Mouse (Mus musculus) frontal cortex, postnatal 25 days (tissue): ENCODE data around the gene Adprhl2.

Experiments used
- DNase-seq, 2 experiments: peaks; one replicate each; pipeline ENCODE4 v3.0.0; 2022; ENCODE audit warnings: low spot score in 2 of 2

Gene Adprhl2

GRCm38 (mm10) chr4:126306058-126306457, 15.4 kb downstream of the Adprhl2 start:
- no peak for DNase-seq

- no peak for DNase-seq
Measured at GRCm38 (mm10) chr4:126305428-126305827, 16.1 kb downstream of the Adprhl2 start.

DNA sequence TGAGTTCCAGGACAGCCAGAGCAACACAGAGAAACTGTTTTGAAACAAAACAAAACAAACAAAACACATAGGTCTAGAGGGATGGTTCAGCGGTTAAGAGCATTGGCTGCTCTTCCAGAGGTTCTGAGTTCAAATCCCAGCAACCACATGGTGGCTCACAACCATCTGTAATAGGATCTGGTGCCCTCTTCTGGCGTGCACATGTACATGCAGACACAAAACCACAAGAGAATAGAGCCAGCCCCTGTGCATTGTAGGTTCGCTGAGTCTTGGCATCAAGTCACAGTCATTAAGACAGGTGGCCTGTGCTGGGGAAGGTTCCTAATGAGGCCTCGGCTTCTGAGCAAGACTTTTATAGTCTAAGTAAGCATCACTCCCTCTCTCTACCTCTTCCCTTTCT, 17.6 kb downstream of the Adprhl2 start:
- DNase-seq = no peak

DNA sequence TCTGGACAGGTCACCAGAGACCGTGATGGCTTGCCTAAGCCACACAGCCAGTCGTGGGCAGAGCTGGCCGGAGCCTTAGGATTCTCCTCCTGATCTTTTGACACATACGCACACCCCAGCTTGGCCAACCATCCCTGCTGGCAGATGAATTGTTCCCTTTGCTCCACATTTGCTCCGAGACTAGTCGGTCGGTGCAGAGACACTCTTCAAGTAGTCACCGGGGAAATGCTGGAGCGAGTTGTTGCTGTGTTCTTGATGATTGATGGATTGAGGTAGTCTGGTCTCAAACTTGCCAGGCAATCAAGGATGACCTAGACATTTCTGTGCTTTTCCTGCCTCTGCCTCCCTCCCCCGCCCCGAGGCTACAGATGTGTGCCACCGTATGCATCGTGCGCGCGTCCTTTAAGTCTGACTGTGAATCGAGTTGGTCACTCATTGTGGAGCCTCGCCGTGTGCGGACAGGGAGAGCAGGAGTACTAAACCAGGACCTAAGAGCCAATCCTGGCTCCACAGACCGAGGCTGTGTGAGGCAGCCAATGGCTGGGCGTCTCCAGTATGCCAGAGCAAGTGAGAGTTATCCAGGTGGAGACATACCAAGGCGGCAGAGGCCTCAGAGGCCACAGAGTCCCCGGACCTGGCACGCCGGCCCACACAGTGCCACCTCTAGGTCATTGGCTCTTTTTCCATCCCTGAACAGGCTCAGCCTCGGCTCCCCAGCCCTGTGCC, 19.8 kb downstream of the Adprhl2 start:
- no peak for DNase-seq

- DNase-seq = no peak
Measured at GRCm38 (mm10) chr4:126300916-126301583, 20.5 kb downstream of the Adprhl2 start.

- DNase-seq = no peak
Measured at GRCm38 (mm10) chr4:126296617-126297101, 24.8 kb downstream of the Adprhl2 start.

- no peak for DNase-seq
Measured at GRCm38 (mm10) chr4:126295937-126296336, 25.6 kb downstream of the Adprhl2 start.

DNA sequence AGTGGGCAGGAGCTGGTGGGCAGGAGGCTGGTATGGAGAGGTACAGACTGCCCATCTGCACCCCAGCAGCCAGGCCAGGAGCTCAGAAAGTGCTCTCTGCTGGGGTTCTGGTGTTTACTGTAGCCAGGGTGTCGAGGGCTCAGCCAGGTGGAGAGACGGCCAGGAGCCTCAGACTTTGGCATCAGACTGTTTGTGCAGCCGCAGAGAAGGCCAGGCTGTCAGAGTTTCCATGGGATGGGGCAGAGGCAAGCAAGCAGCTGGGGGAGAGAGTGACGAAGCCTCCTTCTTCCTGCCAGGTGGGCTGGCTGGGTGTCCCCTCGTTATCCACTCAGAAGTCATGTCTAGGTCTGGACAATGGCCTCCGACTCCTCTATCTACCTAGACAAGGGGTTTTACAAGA, 26.4 kb downstream of the Adprhl2 start:
- DNase-seq = no peak

GRCm38 (mm10) chr4:126291196-126291595, 30.3 kb downstream of the Adprhl2 start:
- no peak for DNase-seq

GRCm38 (mm10) chr4:126290314-126290713, 31.2 kb downstream of the Adprhl2 start:
- no peak for DNase-seq

DNA sequence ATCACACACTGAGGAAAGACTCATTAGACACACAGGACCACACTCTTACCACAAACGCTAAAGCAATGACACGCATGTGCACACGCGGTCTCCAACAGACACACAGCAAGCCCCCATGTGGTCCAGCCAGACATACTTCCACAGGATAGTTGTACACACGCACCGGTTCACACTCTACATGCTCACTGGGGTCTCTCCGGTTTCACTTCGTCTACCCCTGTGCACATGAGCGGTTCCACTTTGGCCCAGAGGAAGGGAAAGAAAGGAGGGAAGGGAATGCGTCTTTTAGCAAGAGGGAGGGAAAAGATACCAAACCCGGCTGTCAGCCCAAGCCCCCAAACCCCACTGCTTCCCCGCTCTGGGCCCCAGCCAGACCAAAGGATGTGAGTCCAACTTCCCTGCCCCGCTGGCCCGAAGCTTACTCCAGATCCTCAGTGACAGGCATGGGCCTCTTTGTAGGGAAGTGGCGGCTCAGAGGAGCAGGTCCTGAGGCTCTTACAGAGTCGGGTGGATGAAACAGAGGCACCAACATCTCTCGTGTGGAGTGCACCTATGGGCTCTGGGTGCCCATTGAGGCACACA, 33.3 kb downstream of the Adprhl2 start:
- no peak for DNase-seq

GRCm38 (mm10) chr4:126287302-126287995, 34.1 kb downstream of the Adprhl2 start:
- DNase-seq = no peak

DNA sequence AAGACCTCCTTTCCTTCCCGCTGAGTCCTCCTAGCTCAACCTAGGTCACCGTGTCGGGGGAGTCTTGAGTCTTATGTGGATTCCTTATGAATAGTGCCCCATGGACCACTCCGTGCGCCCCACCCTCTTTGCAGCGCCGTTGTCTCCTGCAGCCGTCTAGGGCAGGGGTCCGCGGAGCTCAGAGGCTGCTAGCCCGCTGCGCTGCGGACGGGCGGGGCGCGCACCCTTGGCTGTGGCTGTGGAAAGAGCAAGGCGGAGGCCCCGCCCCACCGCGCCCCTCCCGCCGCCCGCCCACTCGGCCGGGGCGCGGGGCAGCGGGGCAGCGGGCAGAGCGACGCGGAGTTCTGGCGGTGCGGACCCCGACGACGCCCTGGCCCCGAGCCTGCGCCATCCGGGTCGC, 35.0 kb downstream of the Adprhl2 start, which contains the start of gene Col8a2:
Gene Col8a2, plus strand, starts transcription at position 302 of the 400 bp plus-strand sequence.
- DNase-seq = no peak

GRCm38 (mm10) chr4:126283582-126283981, 37.9 kb downstream of the Adprhl2 start:
- DNase-seq = no peak

DNA sequence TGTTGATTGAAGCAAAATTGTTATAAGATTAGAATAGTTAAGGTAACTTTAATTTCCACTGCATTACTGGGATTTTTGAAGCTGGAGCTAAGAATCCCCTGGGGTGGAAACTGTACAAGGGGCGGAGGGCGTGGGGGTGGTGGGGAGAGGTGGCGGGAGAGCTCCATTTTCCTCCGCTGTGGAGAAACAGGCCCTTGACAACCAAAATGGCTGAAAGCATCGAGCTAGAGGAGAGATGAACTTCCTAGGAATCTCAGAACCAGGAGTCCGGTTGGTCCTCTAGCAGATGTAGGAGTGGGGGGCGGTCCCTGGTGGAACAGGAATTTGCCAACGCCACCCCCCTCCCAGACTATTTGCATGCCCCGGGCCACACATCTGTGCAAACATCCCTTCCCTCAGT, 39.8 kb downstream of the Adprhl2 start:
- no peak for DNase-seq

DNA sequence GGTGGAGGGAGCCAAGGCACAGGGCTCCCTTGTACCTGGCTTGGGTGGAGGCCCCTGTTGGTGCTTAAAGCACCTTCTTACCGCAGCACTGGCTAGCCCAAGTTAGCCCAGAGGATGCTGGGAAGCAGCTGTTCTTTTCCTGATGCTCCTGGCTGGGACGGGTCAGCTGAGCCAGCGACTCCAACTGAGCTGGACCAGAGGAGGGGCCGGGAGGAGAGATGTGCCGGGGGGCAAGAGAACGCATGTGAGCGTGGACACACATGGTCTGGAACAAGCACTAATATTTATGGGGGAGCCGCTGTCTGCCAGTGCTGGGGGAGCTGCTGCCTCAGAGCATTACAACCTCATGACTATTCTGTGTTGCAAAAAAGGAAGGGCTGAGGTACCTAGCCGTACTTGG, 42.5 kb downstream of the Adprhl2 start:
- DNase-seq = no peak

DNA sequence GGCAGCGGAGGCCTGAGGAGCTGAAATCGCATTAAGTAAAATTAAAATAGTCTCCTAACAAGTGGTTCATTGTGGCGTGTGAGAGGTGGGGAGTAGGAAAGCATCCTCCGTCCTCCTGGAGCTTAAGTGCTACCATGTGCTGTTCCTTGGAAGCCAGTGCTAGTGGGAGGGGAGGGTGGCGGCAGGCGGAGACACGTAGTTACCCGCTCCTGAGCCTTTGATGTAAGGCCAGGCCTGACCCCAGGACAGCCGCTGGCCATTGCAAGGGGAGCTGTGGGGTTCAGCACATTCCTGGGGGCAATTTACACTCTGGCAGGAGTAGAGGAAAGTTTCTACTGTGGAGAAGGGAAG, 43.0 kb downstream of the Adprhl2 start:
- DNase-seq = no peak

DNA sequence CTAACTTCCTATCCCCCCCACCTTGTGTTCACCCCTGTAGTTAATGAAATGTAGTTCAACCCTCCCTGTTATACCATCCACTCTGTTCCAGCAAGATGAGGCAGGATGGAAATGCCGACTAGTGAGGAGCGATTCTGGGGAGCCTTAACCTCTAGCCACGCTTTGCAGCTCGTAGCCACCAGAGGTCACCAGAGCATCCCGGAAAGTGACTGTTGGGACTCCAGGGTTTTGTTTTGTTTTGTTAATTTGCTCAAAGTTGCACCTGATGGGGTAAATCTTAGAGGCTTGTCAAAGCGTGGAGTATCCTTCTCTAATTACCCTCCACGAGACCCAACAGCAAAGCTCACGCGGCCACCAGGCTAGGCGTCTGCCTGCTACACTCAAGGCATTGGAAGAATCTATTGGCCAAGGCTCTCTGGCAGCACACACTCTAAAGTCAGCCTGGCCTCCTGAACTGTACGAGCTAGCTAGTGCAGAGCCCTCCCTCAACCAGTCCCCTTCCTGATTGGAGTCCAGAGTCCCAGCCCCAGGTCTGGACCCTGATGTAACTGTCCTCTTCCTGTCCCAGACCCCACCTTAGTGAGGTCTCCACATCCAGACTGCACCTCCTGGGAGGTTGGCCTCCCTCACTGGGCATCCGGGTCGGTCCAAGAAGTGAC, 43.5 kb downstream of the Adprhl2 start:
- no peak for DNase-seq

DNA sequence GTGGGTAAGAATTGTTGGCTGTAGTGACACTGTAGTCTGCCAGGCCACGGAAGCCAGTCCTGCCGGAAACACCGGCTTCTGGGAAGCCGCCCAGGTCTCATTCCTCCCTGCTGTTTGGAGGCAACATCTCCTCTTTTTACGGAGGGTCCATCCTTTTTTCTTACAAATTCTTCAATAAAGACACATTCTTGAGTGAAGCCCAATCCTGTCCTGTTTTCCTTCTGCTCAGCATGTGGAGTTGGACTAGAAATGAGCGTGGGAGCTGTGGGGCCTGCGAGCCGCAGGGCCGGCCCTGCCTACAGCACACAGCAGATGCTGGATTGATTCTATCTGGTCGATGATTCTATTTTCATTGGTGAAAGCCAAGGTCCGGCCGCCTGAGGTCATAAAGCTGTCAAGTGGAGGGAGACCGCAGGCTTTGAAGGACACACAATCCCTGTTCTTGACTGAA, 45.8 kb downstream of the Adprhl2 start:
- DNase-seq = no peak

DNA sequence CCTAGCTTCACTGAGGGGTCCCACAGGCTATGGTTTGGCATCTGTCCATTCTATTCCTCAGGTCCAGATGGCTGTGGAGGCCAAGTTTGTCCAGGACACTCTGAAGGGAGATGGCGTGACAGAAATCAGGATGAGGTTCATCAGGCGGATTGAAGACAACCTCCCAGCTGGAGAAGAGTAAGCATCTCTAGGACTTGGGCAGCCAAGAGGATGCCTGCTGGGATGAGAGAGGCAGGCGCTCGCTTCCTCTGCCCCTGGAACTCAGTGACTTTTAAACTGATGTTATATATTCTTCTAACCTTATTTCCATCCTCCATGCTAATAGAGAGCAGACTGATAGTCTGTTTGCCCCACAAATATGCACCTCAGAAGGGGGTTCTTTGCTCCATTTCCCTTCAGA, 46.4 kb downstream of the Adprhl2 start:
- no peak for DNase-seq

GRCm38 (mm10) chr4:126273753-126274152, 47.8 kb downstream of the Adprhl2 start:
- DNase-seq = no peak

- no peak for DNase-seq
Measured at GRCm38 (mm10) chr4:126269292-126269691, 52.2 kb downstream of the Adprhl2 start.
